Mouse (Mus musculus): ENCODE measurements around the gene Dars. TPM values are rescaled to one million over a fixed set of nuclear protein-coding genes. Genes with fewer than 3 reads are reported as not detected.
"Not testable (repeated sequence)": the region's sequence is repeated elsewhere in the genome, so short reads cannot be mapped to it uniquely, and the experiment has no call there.

Gene Dars
- polyA plus RNA-seq, 1 experiment from 2014 or later = 144 TPM

DNA sequence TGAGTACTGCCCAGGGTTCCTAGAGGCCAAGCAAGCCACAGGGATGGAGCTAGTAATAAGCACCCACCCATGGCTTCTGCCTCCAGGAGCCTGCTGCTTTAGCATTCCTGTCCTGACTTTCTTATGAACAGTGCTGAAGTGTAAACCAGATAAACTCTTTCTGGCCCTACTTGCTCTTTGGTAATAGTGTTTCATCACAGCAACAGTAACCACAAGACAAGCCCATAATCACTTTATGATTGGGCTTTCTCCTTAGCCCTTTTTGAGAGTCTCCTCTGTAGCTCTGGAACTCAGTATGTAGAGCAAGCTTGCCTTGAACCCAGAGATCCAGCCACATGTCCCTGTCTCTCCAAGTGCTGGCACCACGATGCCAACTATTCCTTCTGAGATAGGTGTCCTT, 86.9 kb downstream of the Dars start:
- no peak overlapping the region for H3K27ac ChIP-seq
- H3K4me3 ChIP-seq (replicated peaks) = no peak overlapping the region
- H3K4me1 ChIP-seq (replicated peaks) = no peaks in the 10 kb centered on the region
- H3K9ac ChIP-seq (replicated peaks) = no peak overlapping the region
- no peaks in the 10 kb centered on the region for H3K9me3 ChIP-seq
- no peak for ATAC-seq (ENCODE audit: insufficient number of reproducible peaks, insufficient read depth, low FRiP score, low TSS enrichment, low read depth)
- no peak overlapping the region for H3K4me2 ChIP-seq
- H3K27me3 ChIP-seq = no peaks in the 10 kb centered on the region
- peaks cover 89% of the 10 kb centered on the region for H3K36me3 ChIP-seq
- 84% methylated on average over 1 of the region's 1 CpGs for WGBS

DNA sequence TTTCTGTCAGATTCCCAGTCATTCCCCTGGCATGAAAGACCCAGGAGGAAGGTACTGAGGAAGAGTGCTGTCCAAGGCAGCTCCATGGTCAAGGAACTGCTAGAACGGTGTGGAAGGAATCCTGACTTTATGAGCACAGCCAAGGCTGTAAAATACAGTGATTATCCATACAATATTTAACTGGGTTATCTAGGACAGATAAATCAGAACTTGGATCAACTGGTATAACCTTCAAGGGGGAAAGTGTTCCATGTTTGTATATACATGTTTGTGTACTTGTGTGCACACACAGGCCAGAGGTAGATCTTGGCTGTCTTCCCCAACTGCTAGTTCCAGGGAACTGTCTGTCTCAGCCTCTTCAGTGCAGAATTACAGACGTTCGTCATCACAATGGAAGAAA, 89.0 kb downstream of the Dars start, which contains the start of gene Lct:
Gene Lct, minus strand, starts transcription at position 101 of the 400 bp plus-strand sequence.
- 88% methylated on average over 3 of the region's 3 CpGs for whole genome bisulfite sequencing
- Histone ChIP-seq H3K4me3 (replicated peaks) (no peak within 1 kb of the TSS), H3K9me3 (no peaks in the 10 kb centered on the region), H3K36me3 (peaks cover 75% of the 10 kb centered on the region), H3K27me3 (no peaks in the 10 kb centered on the region), H3K4me2 (no peak within 1 kb of the TSS), H3K4me1 (replicated peaks) (no peaks in the 10 kb centered on the region), H3K27ac (no peak within 1 kb of the TSS), H3K9ac (replicated peaks) (no peak within 1 kb of the TSS)
- ATAC-seq (ENCODE audit: insufficient number of reproducible peaks, insufficient read depth, low FRiP score, low TSS enrichment, low read depth) = no peak

DNA sequence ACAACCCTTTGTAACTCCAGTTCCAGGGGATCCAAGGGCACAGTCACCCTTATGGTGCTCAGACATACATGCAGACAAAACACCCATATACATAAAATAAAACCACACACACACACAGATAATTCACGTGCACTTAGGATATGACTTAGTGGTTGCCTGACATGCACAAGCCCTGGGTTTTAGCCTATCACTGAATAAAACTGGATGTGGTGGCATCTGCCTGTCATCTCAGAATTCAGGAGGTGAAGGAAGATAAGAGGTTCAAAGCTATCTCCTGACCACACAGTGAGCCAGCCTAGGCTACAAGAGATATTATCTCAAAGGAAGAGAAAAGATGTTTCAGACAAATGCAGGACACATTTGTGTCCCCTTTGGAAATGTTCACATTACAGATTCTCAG, 90.0 kb downstream of the Dars start:
- Histone ChIP-seq H3K9ac (replicated peaks) (no peak overlapping the region), H3K36me3 (peaks cover 65% of the 10 kb centered on the region), H3K4me2 (no peak overlapping the region), H3K27ac (no peak overlapping the region), H3K4me1 (replicated peaks) (no peaks in the 10 kb centered on the region), H3K4me3 (replicated peaks) (no peak overlapping the region), H3K27me3 (no peaks in the 10 kb centered on the region), H3K9me3 (no peaks in the 10 kb centered on the region)
- 100% methylated on average over 1 of the region's 1 CpGs for WGBS
- no peak for ATAC-seq (ENCODE audit: insufficient number of reproducible peaks, insufficient read depth, low FRiP score, low TSS enrichment, low read depth)

DNA sequence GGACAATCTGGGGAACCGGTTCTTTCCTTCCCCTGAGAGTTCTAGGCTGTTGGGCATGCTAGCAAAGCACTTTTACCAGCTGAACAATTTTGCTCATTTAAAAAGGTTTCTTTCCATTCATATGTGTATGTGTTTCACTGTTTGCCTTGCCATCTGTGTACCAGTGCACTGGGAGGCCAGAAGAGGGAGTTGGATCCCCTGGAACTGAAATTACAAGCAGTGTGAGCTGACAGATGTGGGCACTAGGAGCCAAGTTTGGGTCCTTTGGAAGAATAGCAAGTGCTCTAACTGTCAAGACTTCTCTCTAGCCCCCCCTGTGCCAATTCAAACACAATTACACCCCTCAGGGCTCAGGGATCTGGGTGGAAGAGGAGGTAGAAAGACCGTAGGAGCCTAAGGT, 92.4 kb downstream of the Dars start:
- Histone ChIP-seq H3K4me2 (no peak overlapping the region), H3K9me3 (no peaks in the 10 kb centered on the region), H3K36me3 (peaks cover 41% of the 10 kb centered on the region), H3K4me3 (replicated peaks) (no peak overlapping the region), H3K27me3 (no peaks in the 10 kb centered on the region), H3K9ac (replicated peaks) (no peak overlapping the region), H3K4me1 (replicated peaks) (no peaks in the 10 kb centered on the region), H3K27ac (no peak overlapping the region)
- ATAC-seq (ENCODE audit: insufficient number of reproducible peaks, insufficient read depth, low FRiP score, low TSS enrichment, low read depth) = no peak
- WGBS = 86% methylated on average over 2 of the region's 2 CpGs

DNA sequence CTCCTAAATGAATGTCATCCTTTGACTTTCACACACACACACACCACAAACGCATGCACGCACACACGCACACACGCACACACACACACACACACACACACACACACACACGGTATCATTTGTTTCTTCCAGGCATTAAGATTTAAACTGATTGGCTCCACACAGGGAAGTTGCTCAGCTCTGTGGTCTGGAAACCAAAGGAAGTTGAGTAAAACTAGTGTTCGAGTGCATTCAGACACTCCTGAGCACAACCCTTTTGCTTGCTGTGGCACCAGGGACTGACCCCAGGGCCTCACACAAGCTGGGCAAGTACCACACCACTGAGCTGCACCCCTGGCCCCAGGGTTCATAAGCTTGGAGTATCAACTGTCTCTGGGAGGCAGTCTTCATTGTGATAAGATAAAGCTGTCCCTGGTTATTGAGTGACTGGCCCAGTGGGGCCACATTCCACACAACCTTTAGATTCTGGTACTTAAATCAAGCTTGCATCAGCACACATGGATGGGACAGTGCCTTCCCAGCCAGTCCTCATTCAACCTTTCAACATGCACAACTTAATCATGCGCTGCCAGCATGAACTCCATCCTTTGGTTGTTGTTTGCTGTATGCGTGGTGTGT, 94.0 kb downstream of the Dars start:
- Histone ChIP-seq H3K27me3 (no peaks in the 10 kb centered on the region), H3K9ac (replicated peaks) (no peak overlapping the region), H3K4me2 (no peak overlapping the region), H3K9me3 (no peaks in the 10 kb centered on the region), H3K27ac (no peak overlapping the region), H3K36me3 (peaks cover 28% of the 10 kb centered on the region), H3K4me1 (replicated peaks) (no peaks in the 10 kb centered on the region), H3K4me3 (replicated peaks) (no peak overlapping the region)
- 95% methylated on average over 8 of the region's 8 CpGs for WGBS
- no peak for ATAC-seq (ENCODE audit: insufficient number of reproducible peaks, insufficient read depth, low FRiP score, low TSS enrichment, low read depth)

DNA sequence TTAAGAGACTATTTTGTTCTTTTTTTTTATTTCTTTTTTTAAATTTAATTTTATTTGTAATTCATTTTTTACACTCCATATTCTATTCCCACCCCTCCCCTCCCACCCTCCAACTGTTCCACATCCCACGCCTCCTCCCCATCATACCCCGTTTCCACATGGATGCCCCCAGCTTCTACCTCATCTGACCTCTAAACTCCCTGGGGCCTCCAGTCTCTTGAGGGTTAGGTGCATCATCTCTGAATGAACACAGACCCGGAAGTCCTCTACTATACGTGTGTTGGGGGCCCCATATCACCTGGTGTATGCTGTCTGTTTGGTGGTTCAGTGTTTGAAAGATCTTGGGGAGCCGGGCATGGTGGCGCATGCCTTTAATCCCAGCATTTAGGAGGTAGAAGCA, 97.9 kb downstream of the Dars start:
- H3K27me3 ChIP-seq; ATAC-seq (ENCODE audit: insufficient number of reproducible peaks, insufficient read depth, low FRiP score, low TSS enrichment, low read depth): not testable (repeated sequence)
- WGBS = 87% methylated on average over 6 of the region's 6 CpGs

DNA sequence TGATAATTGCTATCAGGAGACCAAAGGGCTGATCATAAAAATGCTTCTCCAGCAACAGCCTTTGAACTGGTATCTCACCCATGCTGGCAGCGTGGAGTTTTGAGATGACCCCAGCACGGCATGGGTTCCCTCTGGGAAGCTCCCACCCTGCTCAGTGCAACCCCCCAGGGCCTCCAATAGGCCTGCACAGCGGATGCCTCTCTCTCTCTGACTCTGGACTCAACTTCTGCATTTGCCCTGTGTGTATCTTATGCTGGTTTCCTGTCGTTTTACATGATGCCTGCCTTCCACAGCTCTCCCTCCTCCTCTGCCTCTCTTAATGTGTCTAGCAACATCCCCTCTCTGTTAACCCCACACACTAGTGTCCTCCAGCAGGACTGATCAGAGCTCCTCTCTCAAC, 102.5 kb downstream of the Dars start:
- H3K27me3 ChIP-seq = no peaks in the 10 kb centered on the region
- H3K9ac ChIP-seq (replicated peaks) = no peak overlapping the region
- H3K4me2 ChIP-seq = no peak overlapping the region
- WGBS = 65% methylated on average over 4 of the region's 4 CpGs
- peaks cover 4% of the 10 kb centered on the region; the same call in 1 of the 2 replicates for H3K36me3 ChIP-seq
- no peak overlapping the region for H3K27ac ChIP-seq
- no peak for ATAC-seq (ENCODE audit: insufficient number of reproducible peaks, insufficient read depth, low FRiP score, low TSS enrichment, low read depth)
- no peaks in the 10 kb centered on the region for H3K9me3 ChIP-seq
- no peak overlapping the region for H3K4me3 ChIP-seq (replicated peaks)
- H3K4me1 ChIP-seq (replicated peaks) = no peaks in the 10 kb centered on the region

More for the DNA sequence above, 97.9 kb downstream of the Dars start:
- not testable (repeated sequence) for H3K27ac ChIP-seq; H3K9ac ChIP-seq (replicated peaks); H3K4me2 ChIP-seq; H3K9me3 ChIP-seq; H3K36me3 ChIP-seq; H3K4me3 ChIP-seq (replicated peaks); H3K4me1 ChIP-seq (replicated peaks)

Other genes starting within 250 kb of the Dars start
- gene Ubxn4, start 173.4 kb downstream of the Dars start, polyA plus RNA-seq (2016; fragmentation: Nextera tagmentation; extraction: Ambion mirVana) = 67.8 and 72.3 TPM in 2 replicates
- gene Lct, start 89.0 kb downstream of the Dars start, polyA plus RNA-seq (2016; fragmentation: Nextera tagmentation; extraction: Ambion mirVana) = 0.14 and 0.34 TPM in 2 replicates
- gene Mcm6, start 57.7 kb downstream of the Dars start, polyA plus RNA-seq (2016; fragmentation: Nextera tagmentation; extraction: Ambion mirVana) = 288 and 294 TPM in 2 replicates
- 1.6 and 1.9 TPM in 2 replicates for gene Cxcr4, start 174.9 kb upstream of the Dars start, polyA plus RNA-seq (2016; fragmentation: Nextera tagmentation; extraction: Ambion mirVana)

Measured in limb, embryonic 12.5 days (tissue).